Mouse (Mus musculus) neutrophil, adult 5-6 weeks (primary cell): ENCODE results near the gene Ifrd2. TPM values are rescaled to one million over a fixed set of nuclear protein-coding genes. Genes with fewer than 3 reads are reported as not detected.

ENCODE experiments used
- ATAC-seq: fragments of 151-379, 151-347 bp; 2 replicates; pipeline ENCODE4 v1.8.0; 2017; ENCODE audit warnings: mild to moderate bottlenecking, moderate TSS enrichment; ENCODE audit not compliant: insufficient number of reproducible peaks, poor library complexity, low FRiP score, severe bottlenecking; ENCODE audit errors: extremely low read depth
- total RNA-seq: library from RNA; stranded (forward); fragments of 200-1000 nt; gene quantifications from 2 replicates; pipeline ENCODE4 v1.2.3, GENCODE M21; 2017

The Ifrd2 gene
- 11.2 and 20.1 TPM in 2 replicates for total RNA-seq

GRCm38 (mm10) chr9:107586974-107587832 lies at the start of gene Ifrd2:
TSS of gene Ifrd2 (plus strand) at chr9:107587642.
- ATAC-seq: peak; percentile 96

- no peak for ATAC-seq
Observed at GRCm38 (mm10) chr9:107538231-107538630, 49.2 kb upstream of the Ifrd2 start.

GRCm38 (mm10) chr9:107538711-107539110 lies 48.7 kb upstream of the Ifrd2 start:
- ATAC-seq: no peak

GRCm38 (mm10) chr9:107539940-107540339 lies 47.5 kb upstream of the Ifrd2 start:
- no peak for ATAC-seq

- no peak for ATAC-seq
Observed at GRCm38 (mm10) chr9:107540420-107540819, 47.0 kb upstream of the Ifrd2 start.

GRCm38 (mm10) chr9:107541005-107541404 lies 46.4 kb upstream of the Ifrd2 start:
- no peak for ATAC-seq

- peak; percentile 78 for ATAC-seq
Observed at GRCm38 (mm10) chr9:107541474-107542351, 45.7 kb upstream of the Ifrd2 start, which contains the start of the genes Cyb561d2 and Nprl2. TSS of gene Cyb561d2 (minus strand) at chr9:107542193. TSS of gene Nprl2 (plus strand) at chr9:107542226.

- ATAC-seq: no peak
Observed at GRCm38 (mm10) chr9:107542352-107542686, 45.1 kb upstream of the Ifrd2 start.

GRCm38 (mm10) chr9:107542721-107543120 lies 44.7 kb upstream of the Ifrd2 start:
- no peak for ATAC-seq

- no peak for ATAC-seq
Observed at GRCm38 (mm10) chr9:107543299-107543698, 44.1 kb upstream of the Ifrd2 start.

GRCm38 (mm10) chr9:107544196-107544700 lies 43.2 kb upstream of the Ifrd2 start:
- no peak for ATAC-seq

GRCm38 (mm10) chr9:107544729-107545128 lies 42.7 kb upstream of the Ifrd2 start:
- no peak for ATAC-seq

- ATAC-seq: no peak
Observed at GRCm38 (mm10) chr9:107545199-107545598, 42.2 kb upstream of the Ifrd2 start.

- peak; percentile 17; the same call in 1 of the 2 replicates for ATAC-seq
Observed at GRCm38 (mm10) chr9:107545602-107546001, 41.8 kb upstream of the Ifrd2 start.

- ATAC-seq: peak; percentile 45
Observed at GRCm38 (mm10) chr9:107547026-107547425, 40.4 kb upstream of the Ifrd2 start, which contains the start of gene Zmynd10. TSS of gene Zmynd10 (plus strand) at chr9:107547298.

GRCm38 (mm10) chr9:107547957-107548356 lies 39.5 kb upstream of the Ifrd2 start:
- ATAC-seq: no peak

- ATAC-seq: no peak
Observed at GRCm38 (mm10) chr9:107548820-107549219, 38.6 kb upstream of the Ifrd2 start.

- ATAC-seq: no peak
Observed at GRCm38 (mm10) chr9:107549297-107550074, 38.0 kb upstream of the Ifrd2 start.
